Mouse (Mus musculus) embryonic facial prominence, embryonic 11.5 days (tissue): Measurements from ENCODE around the gene Pomgnt1. TPM values are rescaled to one million over a fixed set of nuclear protein-coding genes. Genes with fewer than 3 reads are reported as not detected.

Experiments
- ATAC-seq: fragments of 200-750 bp; cut with Nextera tagmentation; replicated peaks from 2 replicates; pipeline ENCODE4 v1.8.0; 2017; ENCODE audit warnings: low read depth; ENCODE audit not compliant: insufficient number of reproducible peaks, low FRiP score, low TSS enrichment
- DNase-seq: peaks from one replicate; pipeline ENCODE4 v3.0.0-alpha.2; 2015; ENCODE audit warnings: low spot score
- H3K27ac ChIP-seq: fragments of 300-500 bp; sonication (generic); replicated peaks from 2 replicates; pipeline ENCODE4 v1.5.1; 2014; ENCODE audit warnings: mild to moderate bottlenecking, low read depth, low read length, control low read depth
- H3K27me3 ChIP-seq: fragments of 300-500 bp; sonication (generic); 2 replicates; pipeline ENCODE4 v1.6.1; 2014; ENCODE audit warnings: mild to moderate bottlenecking, low read length, moderate library complexity, mixed read lengths; ENCODE audit not compliant: control insufficient read depth, insufficient read depth
- H3K36me3 ChIP-seq: fragments of 300-500 bp; sonication (generic); replicated peaks from 2 replicates; pipeline ENCODE4 v1.6.1; 2014; ENCODE audit warnings: low read depth, mild to moderate bottlenecking, low read length, moderate library complexity, mixed read lengths; ENCODE audit not compliant: control insufficient read depth, insufficient read depth
- H3K4me1 ChIP-seq: fragments of 300-500 bp; sonication (generic); 2 replicates; pipeline ENCODE4 v1.6.1; 2014; ENCODE audit warnings: low read length, mixed read lengths; ENCODE audit not compliant: control insufficient read depth, insufficient read depth
- H3K4me2 ChIP-seq: fragments of 300-500 bp; sonication (generic); 2 replicates; pipeline ENCODE4 v1.6.1; 2014; ENCODE audit warnings: low read depth, mild to moderate bottlenecking, control low read depth, low read length, moderate library complexity
- H3K4me3 ChIP-seq: fragments of 300-500 bp; sonication (generic); 2 replicates; pipeline ENCODE4 v1.5.1; 2014; ENCODE audit warnings: low read depth, low read length, control low read depth
- H3K9ac ChIP-seq: fragments of 300-500 bp; sonication (generic); replicated peaks from 2 replicates; pipeline ENCODE4 v1.6.1; 2014; ENCODE audit warnings: mild to moderate bottlenecking, control low read depth, low read length
- H3K9me3 ChIP-seq: fragments of 300-500 bp; sonication (generic); replicated peaks from 2 replicates; pipeline ENCODE4 v1.6.1; 2016; ENCODE audit warnings: mild to moderate bottlenecking, low read length, inconsistent platforms, mixed read lengths; ENCODE audit not compliant: control insufficient read depth
- WGBS: fragments of 180-500 bp; shearing (Covaris S2); extraction: QIAGEN DNeasy Blood & Tissue Kit; methylation state at CpG from one replicate; pipeline ENCODE4 v1.1.7; 2014; 5-methylcytosine and 5-hydroxymethylcytosine counted together
- polyA plus RNA-seq: library from polyadenylated mRNA; unstranded; fragments of >200 nt; fragmentation: Nextera tagmentation; extraction: Ambion mirVana; gene quantifications from 2 replicates; pipeline ENCODE4 v1.2.1, GENCODE M21; 2014

The Pomgnt1 gene
- polyA plus RNA-seq, 1 experiment from 2014 or later, result 52.7 TPM

GRCm38 (mm10) chr4:116088510-116089249 is 35.0 kb upstream of the Pomgnt1 start:
- ATAC-seq (no peak), DNase-seq (no peak)
- 91% methylated on average over 23 of the region's 23 CpGs for WGBS
- Histone ChIP-seq H3K27me3 (no peaks in the 10 kb centered on the region), H3K4me3 (no peak overlapping the region), H3K4me1 (no peaks in the 10 kb centered on the region), H3K4me2 (no peak overlapping the region), H3K9me3 (no peaks in the 10 kb centered on the region), H3K36me3 (peaks cover 11% of the 10 kb centered on the region), H3K27ac (no peak overlapping the region), H3K9ac (no peak overlapping the region)

GRCm38 (mm10) chr4:116096291-116096690 is 27.3 kb upstream of the Pomgnt1 start:
- H3K9ac ChIP-seq, result no peak overlapping the region
- H3K4me3 ChIP-seq, result no peak overlapping the region
- no peak overlapping the region for H3K4me2 ChIP-seq
- no peak for ATAC-seq
- H3K27me3 ChIP-seq, result no peaks in the 10 kb centered on the region
- no peaks in the 10 kb centered on the region for H3K4me1 ChIP-seq
- no peak for DNase-seq
- H3K27ac ChIP-seq, result no peak overlapping the region
- H3K36me3 ChIP-seq, result peaks cover 12% of the 10 kb centered on the region
- WGBS, result 87% methylated on average over 10 of the region's 10 CpGs
- no peaks in the 10 kb centered on the region for H3K9me3 ChIP-seq

DNA sequence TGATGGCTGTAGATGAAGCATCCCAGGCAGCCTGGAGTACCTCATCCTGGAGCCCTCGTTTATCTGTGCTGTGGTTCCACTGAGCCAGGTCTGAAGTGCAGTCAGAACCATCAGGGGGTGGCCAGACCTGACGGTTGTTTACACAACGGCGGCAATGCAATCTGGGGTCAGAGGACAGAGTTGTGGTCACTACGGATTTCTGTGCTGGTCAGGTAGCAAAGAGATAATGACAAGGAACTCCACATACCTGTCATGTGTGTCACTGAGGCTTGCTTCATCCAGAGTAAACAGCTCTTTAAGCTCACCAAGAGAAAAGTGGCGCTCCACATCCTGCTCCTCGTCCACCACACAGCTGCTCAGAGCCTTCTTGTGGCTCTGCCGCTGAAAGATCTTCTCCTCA is 26.4 kb upstream of the Pomgnt1 start:
- WGBS, result 86% methylated on average over 8 of the region's 8 CpGs
- H3K27me3 ChIP-seq, result no peaks in the 10 kb centered on the region
- no peaks in the 10 kb centered on the region for H3K9me3 ChIP-seq
- no peak overlapping the region for H3K27ac ChIP-seq
- H3K9ac ChIP-seq, result no peak overlapping the region
- ATAC-seq (no peak), DNase-seq (no peak)
- no peaks in the 10 kb centered on the region for H3K4me1 ChIP-seq
- peaks cover 13% of the 10 kb centered on the region for H3K36me3 ChIP-seq
- no peak overlapping the region for H3K4me3 ChIP-seq
- H3K4me2 ChIP-seq, result no peak overlapping the region

DNA sequence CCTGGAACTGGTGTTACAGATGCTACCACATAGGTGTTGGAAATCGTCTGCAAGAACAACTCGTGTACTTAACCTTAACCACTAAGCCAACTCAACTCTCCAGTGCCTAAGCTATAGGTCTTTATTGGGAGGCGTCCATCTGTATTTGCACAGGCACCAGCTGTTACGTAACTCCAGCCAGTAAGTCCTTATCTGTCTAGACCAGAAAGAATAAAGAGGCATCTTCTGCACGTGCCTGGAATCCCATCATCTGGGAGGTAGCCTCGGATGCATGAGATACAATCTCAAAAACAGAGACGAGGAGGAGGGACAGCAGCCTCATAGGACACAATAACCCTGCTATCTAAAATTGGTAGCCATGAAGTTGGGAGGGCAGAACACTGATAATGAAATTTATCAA is 22.7 kb upstream of the Pomgnt1 start:
- Histone ChIP-seq H3K9ac (no peak overlapping the region), H3K9me3 (no peaks in the 10 kb centered on the region), H3K27me3 (no peaks in the 10 kb centered on the region), H3K27ac (no peak overlapping the region), H3K4me1 (no peaks in the 10 kb centered on the region), H3K36me3 (peaks cover 11% of the 10 kb centered on the region), H3K4me2 (no peak overlapping the region), H3K4me3 (no peak overlapping the region)
- ATAC-seq (no peak), DNase-seq (no peak)
- 92% methylated on average over 7 of the region's 7 CpGs for WGBS

GRCm38 (mm10) chr4:116105278-116105677 is 18.4 kb upstream of the Pomgnt1 start:
- Histone ChIP-seq H3K4me2 (no peak overlapping the region), H3K9me3 (no peaks in the 10 kb centered on the region), H3K27ac (no peak overlapping the region), H3K27me3 (no peaks in the 10 kb centered on the region), H3K4me1 (no peaks in the 10 kb centered on the region), H3K36me3 (peaks cover 2% of the 10 kb centered on the region), H3K4me3 (no peak overlapping the region), H3K9ac (no peak overlapping the region)
- ATAC-seq, result no peak
- DNase-seq, result no peak
- 91% methylated on average over 5 of the region's 5 CpGs for WGBS

DNA sequence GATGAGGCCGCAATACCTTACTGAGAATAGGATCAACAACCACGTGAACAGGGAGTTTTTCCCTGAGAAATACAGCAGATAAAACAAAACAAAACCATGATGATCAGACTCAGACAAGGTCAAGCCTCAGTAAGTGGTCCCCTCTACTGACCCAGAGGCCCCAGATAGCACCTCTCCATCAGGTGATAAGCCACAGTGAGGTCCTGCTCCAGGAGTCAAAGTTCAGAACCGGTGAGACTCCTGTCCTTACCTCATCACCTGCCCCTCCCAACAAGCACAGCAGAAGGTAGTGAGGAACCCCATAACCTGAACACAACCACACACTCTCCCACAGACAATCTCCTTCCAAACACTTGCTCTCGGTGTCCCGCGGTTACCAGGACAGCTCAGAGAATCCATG is 12.9 kb upstream of the Pomgnt1 start:
- Histone ChIP-seq H3K9me3 (no peaks in the 10 kb centered on the region), H3K36me3 (no peaks in the 10 kb centered on the region), H3K27me3 (no peaks in the 10 kb centered on the region), H3K4me1 (no peaks in the 10 kb centered on the region), H3K9ac (no peak overlapping the region), H3K4me2 (no peak overlapping the region), H3K4me3 (no peak overlapping the region), H3K27ac (no peak overlapping the region)
- ATAC-seq (no peak), DNase-seq (no peak)
- 91% methylated on average over 6 of the region's 6 CpGs for WGBS

- Histone ChIP-seq H3K4me1 (no peaks in the 10 kb centered on the region), H3K9me3 (no peaks in the 10 kb centered on the region), H3K27me3 (no peaks in the 10 kb centered on the region), H3K4me3 (no peak overlapping the region), H3K36me3 (no peaks in the 10 kb centered on the region), H3K4me2 (no peak overlapping the region), H3K27ac (no peak overlapping the region), H3K9ac (no peak overlapping the region)
- ATAC-seq (no peak), DNase-seq (no peak)
- 75% methylated on average over 2 of the region's 2 CpGs for WGBS
Measured at GRCm38 (mm10) chr4:116111486-116111885, 12.2 kb upstream of the Pomgnt1 start.

DNA sequence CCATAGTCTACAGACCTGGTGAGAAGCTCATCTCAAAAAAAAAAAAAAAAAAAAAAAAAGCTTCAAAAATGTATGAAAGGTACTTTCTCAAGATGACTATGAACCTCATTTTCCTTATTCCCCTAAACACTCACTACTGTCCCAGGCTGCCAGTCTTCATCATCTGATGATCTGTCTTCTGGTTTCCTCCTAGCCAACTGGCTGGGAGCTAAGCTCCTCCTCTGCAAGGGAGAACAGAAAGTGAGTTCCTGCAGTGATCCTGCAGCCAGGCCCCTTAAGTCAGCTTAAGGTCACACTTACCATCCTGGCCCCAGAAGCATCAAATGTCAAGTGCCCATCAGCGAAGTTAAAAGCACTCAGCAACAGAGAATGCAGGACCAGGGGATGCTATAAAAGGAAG is 878 bp upstream of the Pomgnt1 start:
- Histone ChIP-seq H3K4me2 (peak overlapping the region; percentile 70), H3K4me3 (peak overlapping the region; percentile 66), H3K27me3 (no peaks in the 10 kb centered on the region), H3K27ac (no peak overlapping the region), H3K4me1 (0 out of 2 replicates have a peak, but pooled peaks cover 2% of the 10 kb centered on the region), H3K9ac (peak overlapping the region; percentile 77), H3K36me3 (no peaks in the 10 kb centered on the region; the same call in 1 of the 2 replicates), H3K9me3 (no peaks in the 10 kb centered on the region)
- ATAC-seq, result no peak
- 0% methylated on average over 1 of the region's 1 CpGs for WGBS
- DNase-seq, result peak; percentile 6
